Mouse (Mus musculus) brain, embryonic 18.5 days (tissue): ENCODE data around the gene Emp1.

Source experiments
- DNase-seq: peaks from one replicate; pipeline ENCODE4 v3.0.0-alpha.2; 2012; ENCODE audit warnings: low read depth, low spot score

Gene Emp1

DNA sequence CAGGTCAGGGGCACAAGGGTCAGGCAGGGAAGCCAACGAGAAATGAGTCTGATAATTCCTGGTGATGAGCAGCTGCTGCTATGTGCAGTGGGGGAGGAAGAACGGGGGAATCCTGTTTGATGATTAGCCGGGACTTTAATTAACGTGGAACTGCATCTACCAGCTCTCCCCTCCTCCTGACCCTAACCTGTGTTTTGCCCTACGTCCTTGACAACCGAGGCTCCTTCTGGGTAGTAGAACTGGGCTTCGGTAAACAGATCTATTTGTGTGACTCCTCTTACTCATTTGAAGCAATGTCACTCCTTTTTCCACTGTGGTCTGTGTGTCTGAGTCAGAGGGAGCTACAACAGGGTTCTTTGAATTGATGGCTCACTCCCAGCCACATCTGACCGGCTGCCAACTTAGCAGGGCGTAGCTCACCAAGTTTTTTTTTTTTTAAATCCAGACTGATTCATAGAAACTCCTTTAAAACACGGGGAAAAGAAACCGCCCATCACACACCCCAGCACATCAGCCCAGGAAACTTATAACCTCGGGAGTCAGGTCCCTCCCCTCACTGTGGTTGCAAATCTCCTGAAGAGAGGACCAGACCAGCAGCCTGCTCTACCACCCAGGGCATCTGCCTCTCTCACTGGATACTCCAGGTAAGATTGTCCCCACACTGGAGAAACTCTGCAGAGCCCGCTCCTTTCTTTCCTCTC lies at the start of gene Emp1:
Emp1 (plus strand) TSS at position 87 of the 701 bp plus-strand sequence.
- no peak for DNase-seq

DNA sequence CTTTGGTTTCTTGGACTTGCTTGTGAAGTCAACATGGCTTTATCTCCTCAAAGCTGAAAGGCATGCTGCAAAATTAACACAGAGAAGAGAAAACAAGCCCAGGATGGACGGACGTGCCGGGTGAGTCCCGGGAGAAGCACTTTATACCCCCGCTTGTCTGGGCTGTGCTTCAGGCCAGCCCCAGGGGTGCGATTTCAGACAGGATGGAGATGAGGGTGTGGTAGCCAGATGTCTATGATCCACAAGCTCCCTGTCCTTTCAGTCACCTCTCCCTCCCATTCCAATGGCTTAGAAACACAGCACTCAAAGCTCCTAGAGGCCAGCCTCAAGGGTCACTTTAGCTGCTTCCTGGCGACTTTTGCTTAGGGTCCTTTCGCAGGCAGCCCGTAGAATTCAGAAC lies 48.4 kb upstream of the Emp1 start:
- DNase-seq, result no peak

DNA sequence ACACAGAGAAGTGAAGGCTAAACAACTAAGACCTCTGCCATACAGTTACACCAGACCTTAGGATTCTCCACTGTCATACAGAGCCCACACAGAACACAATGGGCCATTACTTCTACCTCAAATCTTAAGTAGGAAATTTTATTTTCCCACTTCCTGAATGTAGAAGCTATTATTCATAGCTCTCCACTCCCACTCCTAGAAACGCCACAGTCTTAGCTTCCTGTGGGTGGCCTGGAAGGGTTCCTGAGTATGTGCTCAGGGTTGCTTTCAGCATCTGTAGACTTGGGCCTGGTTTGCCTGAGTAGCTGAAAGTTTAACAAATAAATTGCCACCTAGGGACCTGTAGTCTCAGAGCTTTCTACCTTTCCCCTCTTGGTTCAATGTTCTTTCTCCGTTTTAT lies 46.2 kb upstream of the Emp1 start:
- DNase-seq, result no peak

DNA sequence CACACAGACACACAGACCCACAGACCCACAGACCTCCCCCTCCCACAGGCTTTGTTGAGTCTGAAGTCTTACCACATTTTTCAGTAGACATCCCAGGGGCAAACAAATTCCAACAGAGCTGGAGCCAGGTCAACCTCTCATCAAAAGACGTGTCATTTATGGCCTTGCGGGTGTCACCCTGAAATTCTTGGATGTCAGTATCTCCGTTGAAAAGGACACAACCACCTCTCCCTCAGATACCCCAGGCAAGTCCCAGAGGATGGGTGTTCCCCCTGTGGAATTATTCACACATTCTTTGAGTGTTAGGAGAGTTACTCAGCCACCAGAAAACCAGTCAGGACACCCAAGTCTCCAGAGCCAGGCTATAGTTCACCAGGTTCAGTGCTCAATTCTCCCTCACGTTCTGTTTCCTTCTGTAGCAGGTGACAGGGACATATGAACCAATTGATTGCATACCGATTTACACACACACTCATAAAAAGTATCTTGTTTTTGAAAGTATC lies 42.9 kb upstream of the Emp1 start:
- DNase-seq, result no peak

DNA sequence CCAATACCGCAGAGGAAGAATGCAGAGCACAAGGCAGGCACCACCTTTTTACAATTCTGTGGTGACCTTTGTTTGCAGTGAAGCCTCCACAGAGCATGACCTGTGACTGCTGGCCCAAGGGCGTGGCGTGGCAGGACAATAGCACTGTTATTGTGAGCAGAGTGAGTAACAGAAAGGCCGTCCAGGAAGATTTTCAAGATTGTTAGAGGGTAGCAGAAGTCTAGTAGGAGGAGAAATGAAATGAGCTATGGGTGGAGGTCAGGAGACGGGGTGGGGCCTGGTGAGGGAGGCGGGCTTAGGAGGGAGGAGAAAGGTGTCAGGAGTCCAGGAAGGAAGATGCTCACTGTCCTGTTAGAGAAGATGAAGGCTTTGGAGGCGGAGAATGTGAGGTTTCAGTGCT lies 39.6 kb upstream of the Emp1 start:
- DNase-seq, result no peak

DNA sequence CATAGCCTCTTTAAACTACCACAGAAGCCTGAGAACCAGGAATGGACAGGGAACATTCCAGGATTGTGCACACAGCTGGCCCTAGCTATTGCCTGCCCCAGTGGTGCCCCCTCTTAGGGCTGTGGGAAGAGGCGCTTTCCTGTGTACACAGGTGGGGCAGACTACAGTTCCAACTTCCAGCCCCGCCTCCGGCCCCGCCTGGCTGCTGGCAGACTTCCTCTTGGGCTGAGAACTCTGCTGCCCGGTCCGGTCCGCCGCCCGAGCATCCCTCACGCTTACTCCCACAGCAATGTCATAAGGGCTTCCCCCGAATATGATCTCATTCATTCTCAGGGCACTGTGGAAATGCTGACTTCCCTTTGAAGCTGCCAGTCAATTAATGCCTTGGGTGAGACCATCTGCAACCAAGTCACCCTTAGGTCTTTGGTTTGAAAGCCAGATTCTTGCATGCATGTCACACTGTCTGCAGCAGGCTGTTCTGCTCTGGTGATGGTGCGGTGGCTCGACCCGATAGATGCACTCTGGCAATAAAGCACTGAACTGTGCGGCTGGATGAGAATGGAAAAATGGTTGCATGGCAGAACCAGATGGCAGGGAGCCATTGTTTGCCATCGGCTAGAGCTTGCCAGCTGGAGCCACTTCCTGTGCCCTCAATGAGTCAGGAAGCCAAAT lies 38.9 kb upstream of the Emp1 start:
- no peak for DNase-seq

DNA sequence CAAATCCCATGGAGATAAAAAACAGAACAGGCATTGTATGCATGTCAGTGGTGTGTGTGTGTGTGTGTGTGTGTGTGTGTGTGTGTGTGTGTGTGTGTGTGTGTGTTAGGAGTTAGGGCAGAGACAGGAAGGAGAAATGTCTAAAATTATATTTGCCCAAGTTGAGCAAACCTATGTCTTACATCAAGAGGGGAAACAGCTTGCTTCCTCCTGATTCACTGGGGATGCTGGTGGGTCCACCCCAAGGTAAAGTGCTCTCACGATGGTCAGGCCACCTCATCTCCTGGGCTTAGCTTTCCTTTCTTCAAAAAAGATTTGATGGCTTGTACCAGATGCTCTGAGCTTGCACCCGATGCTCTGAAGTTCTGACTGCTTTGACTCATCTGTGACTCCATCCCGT lies 38.2 kb upstream of the Emp1 start:
- no peak for DNase-seq

DNA sequence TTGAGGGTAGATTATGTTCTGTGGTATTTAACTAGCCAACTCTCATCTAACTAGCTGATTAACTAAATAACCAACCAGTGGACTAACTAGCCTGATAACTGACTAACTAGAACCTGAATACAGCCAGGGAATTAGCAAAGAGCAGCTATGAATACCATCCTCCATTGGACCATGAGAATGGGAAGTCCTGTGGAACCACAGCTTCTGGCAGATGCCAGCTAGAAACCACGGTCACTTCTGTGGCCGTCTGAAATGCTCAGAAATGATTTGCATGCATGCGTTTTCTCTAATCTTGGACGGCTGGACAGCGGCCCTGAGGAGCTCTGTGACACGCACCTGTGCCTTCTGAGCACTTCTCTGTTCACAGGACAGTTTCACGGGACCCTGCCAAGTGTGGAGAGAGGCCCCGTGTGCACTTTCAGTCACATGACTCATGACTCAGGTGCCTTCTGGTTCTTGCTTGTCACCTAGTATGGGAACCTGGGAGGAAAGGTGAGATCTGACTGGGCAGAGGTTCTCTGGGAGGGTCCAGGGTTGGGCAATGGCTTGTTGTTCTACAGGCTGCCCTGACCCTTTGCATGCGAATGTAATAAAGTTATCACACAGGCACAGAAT lies 37.6 kb upstream of the Emp1 start:
- no peak for DNase-seq

DNA sequence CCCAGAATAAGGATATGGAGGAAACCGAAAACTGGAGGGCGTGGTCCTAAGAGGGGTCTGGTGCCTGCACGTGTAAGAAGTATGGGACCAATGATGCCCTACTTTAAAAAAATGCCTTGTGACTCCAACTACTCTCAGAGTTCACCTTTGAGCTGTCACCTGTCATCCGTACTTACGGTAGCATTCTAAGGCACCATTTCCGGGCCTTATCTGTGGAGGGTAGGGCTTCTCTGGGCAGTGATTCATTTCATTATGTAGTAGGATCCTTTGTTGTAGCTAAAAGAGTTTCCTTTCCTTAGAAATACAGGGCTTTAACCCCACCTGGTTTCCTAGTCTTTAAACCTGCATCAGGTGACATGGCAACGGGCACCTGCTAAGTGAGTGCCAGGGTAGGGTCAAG lies 35.5 kb upstream of the Emp1 start:
- DNase-seq, result no peak

DNA sequence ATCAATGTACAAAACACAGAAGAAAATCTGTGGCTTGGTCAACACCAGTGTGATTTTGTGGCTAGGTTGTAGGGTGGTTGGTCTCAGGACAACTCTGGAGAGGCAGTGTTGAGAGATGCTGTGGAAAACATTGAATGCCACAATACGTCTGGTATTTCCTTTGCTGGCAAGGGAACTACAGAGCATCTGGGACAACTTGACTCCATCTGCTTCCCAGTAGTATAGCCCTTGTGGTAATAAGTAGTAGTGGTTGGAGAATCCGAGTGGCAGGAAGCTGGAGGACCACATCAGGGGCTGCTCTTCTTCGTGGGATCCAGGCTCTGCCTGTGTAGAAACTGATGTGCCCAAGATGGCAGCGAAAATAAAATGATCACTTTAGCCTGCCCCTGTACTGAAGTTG lies 30.4 kb upstream of the Emp1 start:
- DNase-seq, result no peak

DNA sequence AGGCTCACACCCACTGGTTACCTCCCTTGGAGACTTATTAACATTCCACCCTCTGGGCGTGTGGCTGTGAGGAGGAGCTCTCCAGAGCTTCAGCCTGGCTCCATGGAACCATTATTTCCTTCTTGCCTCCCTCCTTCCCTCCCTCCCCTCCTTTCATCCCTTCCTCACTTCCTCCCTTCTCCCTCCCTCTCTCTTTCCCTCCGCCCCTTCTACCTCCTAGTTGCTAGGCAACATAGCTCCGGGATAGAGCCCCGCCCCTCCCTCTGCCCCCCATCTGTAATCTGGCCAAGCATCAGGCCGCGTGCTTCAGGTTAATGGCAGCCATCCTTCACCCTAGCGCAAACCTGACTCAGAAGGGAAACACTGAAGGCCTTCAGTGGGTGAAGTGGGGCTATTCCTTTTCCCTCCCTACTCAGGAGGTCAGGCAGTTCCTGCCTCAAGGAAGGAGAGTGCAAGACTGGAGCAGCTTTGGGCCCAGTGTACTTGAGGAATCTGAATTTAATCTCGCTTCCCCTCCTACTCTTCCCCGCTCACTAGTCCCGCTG lies 29.5 kb upstream of the Emp1 start:
- DNase-seq, result no peak

DNA sequence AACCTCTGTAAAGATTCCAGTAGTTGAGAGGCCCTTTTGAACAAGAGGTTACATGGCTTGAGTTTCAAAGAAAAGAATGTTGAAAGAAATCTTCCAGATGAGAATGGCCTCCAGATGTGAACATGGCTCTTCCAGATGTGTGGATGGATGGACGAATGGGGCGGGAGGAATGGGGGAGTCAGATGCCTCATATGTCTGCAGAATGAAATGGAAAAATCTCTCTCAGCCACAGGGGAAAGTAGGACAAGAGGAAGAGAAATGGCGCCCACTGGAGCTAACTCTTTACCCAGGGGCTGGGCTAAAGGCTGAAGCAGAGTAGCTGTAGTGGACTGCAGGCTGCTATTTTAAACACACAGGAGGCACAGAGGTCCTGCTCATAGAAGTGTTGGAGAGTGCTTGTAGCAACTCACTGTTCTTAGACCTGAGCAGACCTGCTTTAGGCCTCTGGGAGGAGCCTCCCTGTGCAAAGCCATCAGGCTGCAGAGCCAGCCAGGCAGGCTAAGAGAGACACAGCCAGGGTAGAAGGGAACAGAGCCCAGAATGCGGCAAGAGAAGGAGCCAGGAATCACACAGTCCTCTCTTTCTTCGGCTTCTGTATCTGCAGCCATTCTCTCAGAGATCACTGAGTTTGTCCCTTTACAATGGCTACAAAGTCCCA lies 28.2 kb upstream of the Emp1 start:
- no peak for DNase-seq

DNA sequence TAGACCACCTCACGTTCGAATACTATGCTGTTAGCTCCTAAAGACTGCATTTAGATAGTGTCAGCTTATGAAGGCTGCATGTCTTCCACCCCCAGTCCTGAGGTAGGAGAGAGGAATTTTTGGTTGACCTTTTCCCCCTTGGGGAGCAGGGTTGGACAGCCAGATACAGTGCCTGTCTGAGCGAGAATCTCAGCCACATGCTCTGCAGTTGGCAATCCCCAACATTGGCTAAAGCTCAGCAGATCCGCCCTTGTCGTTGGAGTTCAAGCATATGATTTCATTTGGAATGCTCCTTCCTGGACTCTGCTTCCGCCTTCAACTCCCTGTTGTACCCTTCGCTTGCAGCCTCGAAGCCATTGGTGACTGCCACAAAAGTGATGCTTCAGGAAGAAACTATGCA lies 26.0 kb upstream of the Emp1 start:
- no peak for DNase-seq

DNA sequence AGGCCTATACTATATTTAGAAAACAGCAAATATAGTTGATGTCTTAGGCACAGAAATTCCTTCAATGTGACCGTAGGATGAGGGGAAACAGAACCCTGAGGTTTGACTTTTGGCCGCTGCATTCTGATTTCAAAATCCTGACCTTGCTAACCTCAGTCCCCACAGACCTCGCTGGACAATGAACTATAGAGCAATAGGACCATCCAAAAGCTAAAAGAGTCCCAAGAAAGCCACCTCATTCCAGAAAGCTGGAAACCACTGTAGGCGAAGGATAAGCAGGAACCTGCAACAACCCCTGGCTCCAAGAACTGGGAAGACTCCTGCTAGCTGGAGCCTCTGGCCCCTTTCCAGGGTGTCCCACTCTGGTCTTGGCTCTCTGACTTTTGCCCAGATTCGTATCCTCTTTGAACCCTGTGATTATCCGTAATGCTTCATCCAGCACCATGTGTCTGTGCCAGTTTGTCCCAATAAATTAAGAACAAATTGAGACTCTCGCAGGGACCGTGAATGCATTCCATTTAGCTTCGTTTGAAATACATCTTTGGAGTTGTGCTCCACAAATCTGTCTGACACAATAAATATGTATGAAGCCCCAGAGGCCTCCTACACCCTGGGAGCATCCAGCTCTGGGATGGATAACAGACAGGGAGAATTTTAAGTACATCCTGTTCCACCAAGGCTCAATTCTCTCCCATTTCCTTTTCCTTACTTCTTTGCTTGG lies 21.8 kb upstream of the Emp1 start:
- no peak for DNase-seq

DNA sequence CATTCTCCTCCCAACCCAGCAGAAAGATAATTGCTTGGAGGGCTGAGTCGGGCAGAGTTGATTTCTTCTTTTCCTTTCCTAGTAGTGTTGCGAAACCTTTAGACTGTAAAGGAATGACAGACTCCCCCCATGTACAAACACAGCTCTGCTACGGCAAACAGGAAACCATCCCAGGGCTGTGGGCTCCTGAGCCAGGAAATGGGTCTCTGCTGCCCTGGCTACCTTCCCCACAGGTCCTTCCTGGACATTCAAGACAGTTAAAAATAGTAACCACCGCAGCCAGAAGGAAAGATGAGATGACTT lies 21.3 kb upstream of the Emp1 start:
- no peak for DNase-seq

DNA sequence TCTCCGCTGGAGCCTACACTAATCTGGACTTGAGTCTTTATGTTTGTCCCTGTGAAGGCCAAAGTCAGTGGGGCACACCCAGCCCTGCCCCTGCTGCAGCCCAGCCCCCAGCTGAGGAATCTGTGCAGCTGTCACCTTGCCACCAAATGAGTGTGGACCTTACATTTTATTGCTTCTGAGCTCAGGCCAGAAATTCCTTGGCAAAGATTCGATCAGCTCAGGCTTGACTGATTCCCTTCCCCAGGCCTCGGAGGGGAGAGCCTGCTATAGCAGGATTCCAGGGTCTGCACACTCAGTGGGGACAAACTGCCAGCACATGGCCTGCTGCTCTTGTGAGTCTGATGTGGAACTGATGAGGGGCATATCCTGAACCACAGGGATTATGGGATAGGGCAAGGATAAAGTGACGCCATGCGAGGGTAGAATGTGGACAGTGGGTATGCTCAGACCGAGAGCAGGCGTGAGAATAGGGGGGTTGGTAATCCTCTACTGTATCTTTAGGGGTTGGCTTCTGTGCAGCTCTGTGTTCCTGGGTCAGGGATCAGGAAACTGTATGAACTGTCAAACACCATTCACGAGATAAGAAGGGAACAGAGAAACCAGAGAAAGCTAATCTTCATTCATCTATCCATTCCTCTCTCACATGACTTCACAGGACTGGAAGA lies 10.6 kb upstream of the Emp1 start:
- no peak for DNase-seq

DNA sequence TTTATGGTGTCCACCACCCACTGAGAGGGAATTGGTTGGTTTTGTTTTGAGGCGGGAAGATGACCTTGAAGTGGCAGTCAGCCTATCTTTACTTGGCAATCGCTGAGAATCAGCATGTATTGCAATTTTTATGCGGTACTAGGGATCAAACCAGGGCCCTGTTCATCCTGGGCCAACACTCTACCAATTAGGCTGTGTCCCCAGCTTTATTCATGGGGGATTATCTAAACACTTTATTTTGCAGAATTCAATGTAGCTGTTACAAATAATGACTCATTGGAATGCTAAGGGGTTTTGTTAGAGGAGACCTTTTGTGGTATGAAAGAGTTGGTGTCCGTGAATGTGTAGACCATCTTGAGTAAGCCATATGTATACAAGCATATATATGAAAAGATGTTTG lies 9.8 kb upstream of the Emp1 start:
- DNase-seq, result no peak

DNA sequence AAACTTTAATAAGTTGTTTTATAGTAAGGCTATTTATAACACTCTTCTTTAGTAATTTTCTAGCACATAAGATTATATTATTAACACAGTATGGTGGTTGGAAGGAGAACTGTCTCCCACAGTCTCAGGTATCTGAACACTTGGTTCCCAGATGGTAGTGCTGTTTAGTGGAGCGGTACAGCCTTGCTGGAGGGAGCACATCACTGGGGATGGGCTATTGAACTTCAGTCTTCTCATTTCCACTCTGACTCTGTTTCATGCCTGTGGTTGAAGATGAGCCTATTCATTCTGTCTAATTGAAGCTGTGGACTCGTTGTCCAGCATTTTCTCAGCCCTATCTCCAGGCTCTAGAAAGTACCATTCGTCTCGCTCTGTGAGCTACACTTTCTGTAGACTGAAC lies 7.4 kb upstream of the Emp1 start:
- no peak for DNase-seq

DNA sequence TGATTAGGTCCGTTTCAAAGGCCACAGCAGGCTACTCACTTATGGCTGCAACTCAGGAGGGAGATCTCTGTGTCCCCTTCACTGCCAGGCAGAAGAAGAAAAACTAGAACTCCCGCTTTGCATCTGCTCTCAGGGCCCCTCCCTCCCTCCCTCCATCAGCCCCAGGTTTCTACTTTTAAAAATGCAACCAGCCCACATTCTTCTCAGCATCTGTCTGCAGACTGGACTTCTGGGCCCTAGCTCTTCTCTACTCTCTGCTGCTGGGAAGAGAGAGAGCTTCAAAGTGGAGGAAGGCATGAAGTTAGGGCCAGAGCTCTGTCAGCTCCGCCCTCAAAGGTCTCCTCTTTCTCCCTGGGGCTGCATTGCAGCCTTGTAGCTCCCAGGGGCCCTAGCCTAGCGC lies 2.0 kb upstream of the Emp1 start:
- no peak for DNase-seq

DNA sequence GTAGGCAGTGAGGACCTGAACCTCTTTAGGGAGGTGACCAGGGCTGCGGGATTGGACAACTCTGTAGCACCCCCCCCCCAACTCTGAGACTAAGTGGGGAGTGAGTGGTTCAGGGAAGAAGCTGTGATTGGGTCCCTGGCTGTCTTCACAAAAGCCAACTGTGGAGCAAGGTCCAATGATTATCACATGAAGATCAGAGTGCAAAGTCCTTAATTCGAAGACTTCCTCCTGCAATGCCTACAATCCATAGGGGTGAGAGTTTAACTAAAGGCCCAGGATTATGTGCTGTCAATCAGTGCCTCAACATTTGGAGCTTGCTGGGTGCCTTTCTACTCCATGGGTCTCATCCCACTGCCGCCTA lies 267 bp upstream of the Emp1 start:
- DNase-seq, result no peak

DNA sequence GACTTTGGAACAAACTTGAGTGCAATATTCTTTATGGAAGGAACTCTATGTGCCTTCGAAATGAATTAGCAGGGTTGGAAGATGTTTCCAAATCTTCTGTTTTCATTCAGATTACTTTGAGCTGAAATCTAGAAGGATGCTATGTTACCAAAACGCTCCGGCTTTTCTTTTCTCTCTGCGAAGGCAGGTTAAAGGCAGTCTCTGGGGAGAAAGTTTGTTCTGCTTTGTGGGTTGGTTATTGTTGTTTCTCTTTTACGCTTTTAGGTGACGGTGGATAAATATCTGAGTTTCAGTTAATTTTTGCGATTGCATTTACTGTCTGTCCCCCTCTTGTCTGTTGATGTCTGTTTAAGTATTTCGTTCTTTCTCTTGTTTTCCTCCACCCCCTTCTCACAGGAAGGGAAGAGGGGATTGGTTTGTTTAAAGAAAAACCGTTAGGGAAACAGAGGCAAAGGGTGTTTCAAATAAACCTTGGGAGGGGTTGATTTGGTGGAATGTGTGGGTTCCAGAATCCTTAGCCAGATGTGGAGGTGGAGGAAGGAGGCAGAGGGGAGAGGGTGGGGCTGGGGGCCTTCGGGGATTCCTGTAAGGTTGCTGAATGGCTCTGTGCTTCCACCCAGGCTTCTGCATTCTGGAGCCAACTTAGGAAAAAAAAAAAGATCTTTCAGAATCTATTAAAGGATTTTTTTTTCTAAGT lies 1.1 kb downstream of the Emp1 start:
- DNase-seq, result no peak
